Mouse (Mus musculus): ENCODE results near the gene Comp.

Gene Comp

GRCm38 (mm10) chr8:70352657-70353151, 20.7 kb upstream of the Comp start:
- DNase-seq (ENCODE audit: low read depth): no peak

GRCm38 (mm10) chr8:70353194-70353817, 20.1 kb upstream of the Comp start, which contains the start of gene Upf1:
Gene Upf1 (minus strand): TSS chr8:70353278.
- DNase-seq (ENCODE audit: low read depth): peak; percentile 93

- DNase-seq (ENCODE audit: low read depth): no peak
Measured at GRCm38 (mm10) chr8:70354004-70354403, 19.4 kb upstream of the Comp start.

GRCm38 (mm10) chr8:70356111-70356510, 17.2 kb upstream of the Comp start:
- no peak for DNase-seq (ENCODE audit: low read depth)

- no peak for DNase-seq (ENCODE audit: low read depth)
Measured at GRCm38 (mm10) chr8:70359411-70359810, 13.9 kb upstream of the Comp start.

- no peak for DNase-seq (ENCODE audit: low read depth)
Measured at GRCm38 (mm10) chr8:70360769-70361168, 12.6 kb upstream of the Comp start.

- DNase-seq (ENCODE audit: low read depth): no peak
Measured at GRCm38 (mm10) chr8:70361484-70362032, 11.8 kb upstream of the Comp start.

GRCm38 (mm10) chr8:70364066-70364465, 9.3 kb upstream of the Comp start:
- peak; percentile 73 for DNase-seq (ENCODE audit: low read depth)

- DNase-seq (ENCODE audit: low read depth): no peak
Measured at GRCm38 (mm10) chr8:70366588-70366987, 6.8 kb upstream of the Comp start.

GRCm38 (mm10) chr8:70370476-70370875, 2.9 kb upstream of the Comp start:
- DNase-seq (ENCODE audit: low read depth): peak; percentile 86

GRCm38 (mm10) chr8:70371951-70372350, 1.4 kb upstream of the Comp start:
- peak; percentile 93 for DNase-seq (ENCODE audit: low read depth)

- no peak for DNase-seq (ENCODE audit: low read depth)
Measured at GRCm38 (mm10) chr8:70374318-70374927, 1.1 kb downstream of the Comp start.

GRCm38 (mm10) chr8:70375212-70375859, 2.0 kb downstream of the Comp start:
- no peak for DNase-seq (ENCODE audit: low read depth)

- no peak for DNase-seq (ENCODE audit: low read depth)
Measured at GRCm38 (mm10) chr8:70376275-70376741, 3.0 kb downstream of the Comp start.

GRCm38 (mm10) chr8:70377049-70377448, 3.7 kb downstream of the Comp start:
- no peak for DNase-seq (ENCODE audit: low read depth)

GRCm38 (mm10) chr8:70380069-70380468, 6.7 kb downstream of the Comp start:
- DNase-seq (ENCODE audit: low read depth): no peak

GRCm38 (mm10) chr8:70383287-70383686, 9.9 kb downstream of the Comp start:
- DNase-seq (ENCODE audit: low read depth): no peak

- no peak for DNase-seq (ENCODE audit: low read depth)
Measured at GRCm38 (mm10) chr8:70389678-70390077, 16.3 kb downstream of the Comp start.

- DNase-seq (ENCODE audit: low read depth): no peak
Measured at GRCm38 (mm10) chr8:70393087-70393486, 19.7 kb downstream of the Comp start.

- DNase-seq (ENCODE audit: low read depth): no peak
Measured at GRCm38 (mm10) chr8:70394269-70394998, 21.1 kb downstream of the Comp start.

GRCm38 (mm10) chr8:70395649-70396048, 22.3 kb downstream of the Comp start:
- DNase-seq (ENCODE audit: low read depth): no peak

- no peak for DNase-seq (ENCODE audit: low read depth)
Measured at GRCm38 (mm10) chr8:70396184-70396583, 22.8 kb downstream of the Comp start.
